Comparison of ENCODE assay signal across 9 mouse cellular contexts in the genomic region with DNA sequence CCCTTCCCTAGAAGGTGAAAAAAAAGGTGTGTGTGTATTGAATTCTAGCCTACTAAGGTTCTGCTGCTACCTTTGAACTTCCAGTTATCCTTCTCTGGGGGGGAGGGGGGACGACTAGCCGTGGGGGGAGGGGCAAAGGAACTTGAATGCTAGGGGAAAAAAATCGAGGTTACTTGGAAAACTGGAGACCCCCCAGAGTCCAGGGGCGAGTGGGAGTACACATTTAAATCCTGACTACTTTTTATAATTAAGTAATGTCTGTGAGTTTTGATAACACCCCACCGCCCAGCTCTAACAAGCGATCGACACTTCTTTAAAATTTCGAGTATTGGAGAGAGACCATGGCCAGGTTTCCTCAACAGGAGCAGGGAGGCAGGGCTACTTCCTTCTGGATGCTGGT. TPM values are rescaled to one million over a fixed set of nuclear protein-coding genes. Genes with fewer than 3 reads are reported as not detected.
DNase-seq lines count a peak whose midpoint lies in the region; ATAC-seq lines count a peak whose summit lies in the region.
"Had no signal": no experiment of that assay in that cellular context is flagged by ENCODE, and none has a peak within 500 bp of the region (broad histone marks: within the 10 kb centered on the region; RNA-seq: fewer than 3 reads in every experiment).

No protein-coding gene starts in this region.

- H3K4me2 ChIP-seq in liver, embryonic 11.5 days = peak overlapping the region; percentile 77
- H3K4me2 ChIP-seq in limb, embryonic 11.5 days (ENCODE audit: low read depth, severe bottlenecking) = peak overlapping the region; percentile 90
- peak overlapping the region; percentile 85 for H3K4me2 ChIP-seq in neural tube, embryonic 15.5 days

- DNase-seq in liver, embryonic 11.5 days (ENCODE audit: low spot score) = no peak
- DNase-seq in liver = no peak
- no peak for DNase-seq in forebrain, embryonic 10.5 days (ENCODE audit: extremely low spot score, low spot score)
- no peak for DNase-seq in limb, embryonic 11.5 days (ENCODE audit: low spot score)
- no peak for DNase-seq in layer of hippocampus, adult 9-10 months (ENCODE audit: low spot score)
- DNase-seq in spleen, postnatal 36 days (ENCODE audit: low spot score in 2 of 2) = no peak
- DNase-seq: cerebellum, adult 8-10 months had no signal

- WGBS in liver, embryonic 11.5 days = 12% methylated on average over 8 of the region's 8 CpGs
- WGBS in forebrain, embryonic 10.5 days = 1% methylated on average over 8 of the region's 8 CpGs
- 2% methylated on average over 8 of the region's 8 CpGs for WGBS in limb, embryonic 11.5 days
- 3% methylated on average over 8 of the region's 8 CpGs for WGBS in neural tube, embryonic 15.5 days

- 0 out of 2 replicates have a peak, but pooled peaks cover 6% of the 10 kb centered on the region for H3K36me3 ChIP-seq in liver, embryonic 11.5 days (ENCODE audit: control insufficient read depth, insufficient read depth, low read length)
- H3K36me3 ChIP-seq in forebrain, embryonic 10.5 days (replicated peaks) = peaks cover 52% of the 10 kb centered on the region
- peaks cover 9% of the 10 kb centered on the region; the same call in 1 of the 2 replicates for H3K36me3 ChIP-seq in limb, embryonic 11.5 days (ENCODE audit: control insufficient read depth, insufficient read depth, low read length)
- H3K36me3 ChIP-seq in neural tube, embryonic 15.5 days = no peaks in the 10 kb centered on the region

- no peak for ATAC-seq in liver, embryonic 11.5 days (replicated peaks; ENCODE audit: low FRiP score)
- no peak for ATAC-seq in limb, embryonic 11.5 days (ENCODE audit: insufficient number of reproducible peaks, low FRiP score, low TSS enrichment, low read depth)
- ATAC-seq in neural tube, embryonic 15.5 days (ENCODE audit: low FRiP score) = no peak
- ATAC-seq in granulocyte monocyte progenitor cell, adult 5-6 weeks (replicated peaks; ENCODE audit: poor library complexity, severe bottlenecking) = no peak

- H3K9ac ChIP-seq in liver, embryonic 11.5 days (ENCODE audit: low read depth, low read length) = peak overlapping the region; percentile 72; the same call in 1 of the 2 replicates
- peak overlapping the region; percentile 94; the same call in 1 of the 2 replicates for H3K9ac ChIP-seq in limb, embryonic 11.5 days (ENCODE audit: low read length)
- H3K9ac ChIP-seq in neural tube, embryonic 15.5 days (replicated peaks) = peak overlapping the region; percentile 60

- H3K4me3 ChIP-seq in liver, embryonic 11.5 days (ENCODE audit: low read depth, low read length) = peak overlapping the region; percentile 68
- peak overlapping the region; percentile 86 for H3K4me3 ChIP-seq in forebrain, embryonic 10.5 days
- H3K4me3 ChIP-seq in limb, embryonic 11.5 days (ENCODE audit: low read depth, low read length) = peak overlapping the region; percentile 81
- H3K4me3 ChIP-seq in neural tube, embryonic 15.5 days (replicated peaks) = peak overlapping the region; percentile 56

- no peaks in the 10 kb centered on the region for H3K9me3 ChIP-seq in liver, embryonic 11.5 days (ENCODE audit: control insufficient read depth, low read length)
- no peaks in the 10 kb centered on the region for H3K9me3 ChIP-seq in forebrain, embryonic 10.5 days
- no peaks in the 10 kb centered on the region for H3K9me3 ChIP-seq in limb, embryonic 11.5 days (ENCODE audit: control insufficient read depth, low read length)
- H3K9me3 ChIP-seq in neural tube, embryonic 15.5 days (replicated peaks) = no peaks in the 10 kb centered on the region

- H3K27me3 ChIP-seq in liver, embryonic 11.5 days (replicated peaks; ENCODE audit: control insufficient read depth, insufficient read depth, low read length) = peaks cover 46% of the 10 kb centered on the region
- H3K27me3 ChIP-seq in forebrain, embryonic 10.5 days (ENCODE audit: poor library complexity, severe bottlenecking) = peaks cover 3% of the 10 kb centered on the region; the same call in 1 of the 2 replicates
- no peaks in the 10 kb centered on the region for H3K27me3 ChIP-seq in limb, embryonic 11.5 days (ENCODE audit: control insufficient read depth, insufficient read depth, low read length)
- H3K27me3 ChIP-seq in neural tube, embryonic 15.5 days (replicated peaks) = peaks cover 40% of the 10 kb centered on the region

- no peak overlapping the region for H3K27ac ChIP-seq in liver, embryonic 11.5 days (ENCODE audit: low read depth, low read length)
- H3K27ac ChIP-seq in forebrain, embryonic 10.5 days = peak overlapping the region; percentile 99
- peak overlapping the region; percentile 47 for H3K27ac ChIP-seq in limb, embryonic 11.5 days (replicated peaks; ENCODE audit: low read depth, low read length)
- no peak overlapping the region for H3K27ac ChIP-seq in neural tube, embryonic 15.5 days (replicated peaks)

- H3K4me1 ChIP-seq in liver, embryonic 11.5 days (replicated peaks; ENCODE audit: control insufficient read depth, insufficient read depth, low read length) = peaks cover 43% of the 10 kb centered on the region
- H3K4me1 ChIP-seq in forebrain, embryonic 10.5 days = peaks cover 87% of the 10 kb centered on the region
- peaks cover 29% of the 10 kb centered on the region for H3K4me1 ChIP-seq in limb, embryonic 11.5 days (ENCODE audit: control insufficient read depth, insufficient read depth, low read length)
- H3K4me1 ChIP-seq in neural tube, embryonic 15.5 days = peaks cover 64% of the 10 kb centered on the region

RNA-seq across cellular contexts. Expression of a gene that starts 2.3 kb away (rescaled TPM):
- polyA plus RNA-seq in liver, embryonic 11.5 days (2014; fragmentation: Nextera tagmentation; extraction: Ambion mirVana) = 15.0 and 17.8 TPM in 2 replicates
- polyA plus RNA-seq in forebrain, embryonic 10.5 days (2016; fragmentation: Nextera tagmentation; extraction: Ambion mirVana) = 79.1 and 98.7 TPM in 2 replicates
- polyA plus RNA-seq in limb, embryonic 11.5 days (2014; fragmentation: Nextera tagmentation; extraction: Ambion mirVana) = 38.5 and 41.8 TPM in 2 replicates
- polyA plus RNA-seq in neural tube, embryonic 15.5 days (2015; fragmentation: Nextera tagmentation; extraction: Ambion mirVana) = 6.1 and 12.9 TPM in 2 replicates
- 0.77 and 1.0 TPM in 2 replicates for total RNA-seq in granulocyte monocyte progenitor cell, adult 5-6 weeks (2014; fragmentation: Nextera tagmentation)
- 1.2 and 2.1 TPM in 2 replicates for total RNA-seq in granulocyte monocyte progenitor cell, adult 5-6 weeks (2017)

RNA-seq across cellular contexts. Expression of a gene that starts 20.6 kb away (rescaled TPM):
- 71.6 and 76.4 TPM in 2 replicates for polyA plus RNA-seq in liver, embryonic 11.5 days (2014; fragmentation: Nextera tagmentation; extraction: Ambion mirVana)
- 59.1 and 65.4 TPM in 2 replicates for polyA plus RNA-seq in forebrain, embryonic 10.5 days (2016; fragmentation: Nextera tagmentation; extraction: Ambion mirVana)
- 52.4 and 53.1 TPM in 2 replicates for polyA plus RNA-seq in limb, embryonic 11.5 days (2014; fragmentation: Nextera tagmentation; extraction: Ambion mirVana)
- 20.5 and 34.8 TPM in 2 replicates for polyA plus RNA-seq in neural tube, embryonic 15.5 days (2015; fragmentation: Nextera tagmentation; extraction: Ambion mirVana)
- 70.3 and 79.6 TPM in 2 replicates for total RNA-seq in granulocyte monocyte progenitor cell, adult 5-6 weeks (2014; fragmentation: Nextera tagmentation)
- 85.8 and 93.8 TPM in 2 replicates for total RNA-seq in granulocyte monocyte progenitor cell, adult 5-6 weeks (2017)

RNA-seq across cellular contexts. Expression of a gene that starts 30.8 kb away (rescaled TPM):
- 5.6 and 5.8 TPM in 2 replicates for polyA plus RNA-seq in liver, embryonic 11.5 days (2014; fragmentation: Nextera tagmentation; extraction: Ambion mirVana)
- 9.5 and 11.0 TPM in 2 replicates for polyA plus RNA-seq in forebrain, embryonic 10.5 days (2016; fragmentation: Nextera tagmentation; extraction: Ambion mirVana)
- polyA plus RNA-seq in limb, embryonic 11.5 days (2014; fragmentation: Nextera tagmentation; extraction: Ambion mirVana) = 6.8 and 7.8 TPM in 2 replicates
- 4.4 and 6.5 TPM in 2 replicates for polyA plus RNA-seq in neural tube, embryonic 15.5 days (2015; fragmentation: Nextera tagmentation; extraction: Ambion mirVana)
- 5.8 and 9.9 TPM in 2 replicates for total RNA-seq in granulocyte monocyte progenitor cell, adult 5-6 weeks (2014; fragmentation: Nextera tagmentation)
- 3.6 and 4.3 TPM in 2 replicates for total RNA-seq in granulocyte monocyte progenitor cell, adult 5-6 weeks (2017)

RNA-seq across cellular contexts. Expression of a gene that starts 42.8 kb away (rescaled TPM):
- 411 and 417 TPM in 2 replicates for polyA plus RNA-seq in liver, embryonic 11.5 days (2014; fragmentation: Nextera tagmentation; extraction: Ambion mirVana)
- 478 and 497 TPM in 2 replicates for polyA plus RNA-seq in forebrain, embryonic 10.5 days (2016; fragmentation: Nextera tagmentation; extraction: Ambion mirVana)
- 474 and 488 TPM in 2 replicates for polyA plus RNA-seq in limb, embryonic 11.5 days (2014; fragmentation: Nextera tagmentation; extraction: Ambion mirVana)
- polyA plus RNA-seq in neural tube, embryonic 15.5 days (2015; fragmentation: Nextera tagmentation; extraction: Ambion mirVana) = 446 and 448 TPM in 2 replicates
- 237 and 287 TPM in 2 replicates for total RNA-seq in granulocyte monocyte progenitor cell, adult 5-6 weeks (2014; fragmentation: Nextera tagmentation)
- total RNA-seq in granulocyte monocyte progenitor cell, adult 5-6 weeks (2017) = 63.3 and 69.9 TPM in 2 replicates

RNA-seq across cellular contexts. Expression of a gene that starts 46.2 kb away (rescaled TPM):
- not detected in 2 replicates for polyA plus RNA-seq in liver, embryonic 11.5 days (2014; fragmentation: Nextera tagmentation; extraction: Ambion mirVana)
- 0.05 and 0.12 TPM in 2 replicates for polyA plus RNA-seq in forebrain, embryonic 10.5 days (2016; fragmentation: Nextera tagmentation; extraction: Ambion mirVana)
- 0.20 TPM in 1 of 2 replicates, not detected in the other for polyA plus RNA-seq in limb, embryonic 11.5 days (2014; fragmentation: Nextera tagmentation; extraction: Ambion mirVana)
- polyA plus RNA-seq in neural tube, embryonic 15.5 days (2015; fragmentation: Nextera tagmentation; extraction: Ambion mirVana) = 0.04 and 27.8 TPM in 2 replicates
- total RNA-seq in granulocyte monocyte progenitor cell, adult 5-6 weeks (2014; fragmentation: Nextera tagmentation) = 0.09 TPM in 1 of 2 replicates, not detected in the other
- total RNA-seq in granulocyte monocyte progenitor cell, adult 5-6 weeks (2017) = not detected in 2 replicates

Comparison
In these comparisons a context has a peak if more than half of its experiments do, and no peak if none do; other contexts are left out.
1. H3K27ac ChIP-seq: peak in forebrain, embryonic 10.5 days (single experiment) and limb, embryonic 11.5 days (single experiment); none in liver, embryonic 11.5 days (single experiment) and neural tube, embryonic 15.5 days (single experiment).
2. Peak in every context shown above with its lines, with median percentiles within 50 percentile points of each other: H3K4me2 ChIP-seq, H3K4me3 ChIP-seq and H3K9ac ChIP-seq.